Mouse (Mus musculus) MEL (cell line): ENCODE data around the gene Ptpa. TPM values are rescaled to one million over a fixed set of nuclear protein-coding genes. Genes with fewer than 3 reads are reported as not detected.

Experiments
- DNase-seq: peaks from one replicate; pipeline ENCODE4 v3.0.0; 2011; ENCODE audit warnings: low read depth, low spot score
- H3K27ac ChIP-seq: 2 replicates; pipeline ENCODE4 v1.5.1; 2012; ENCODE audit warnings: low read depth, mild to moderate bottlenecking, control low read depth, low read length, moderate library complexity; ENCODE audit not compliant: control insufficient read depth
- H3K27me3 ChIP-seq, 2 experiments: fragments of 150-350 bp in 1 of 2; sonication (generic) in 1 of 2; 2 replicates each; pipeline ENCODE4 v1.6.1; 2012; ENCODE audit warnings: low read length in 2 of 2, mild to moderate bottlenecking in 2 of 2, improper control_type of control experiment in 1 of 2, moderate library complexity in 1 of 2; ENCODE audit not compliant: insufficient read depth in 2 of 2, control insufficient read depth in 1 of 2
- H3K36me3 ChIP-seq, 2 experiments: 2 replicates each; pipeline ENCODE4 v1.6.1; 2012 to 2014; ENCODE audit warnings: low read length in 2 of 2, improper control_type of control experiment in 1 of 2, inconsistent platforms in 1 of 2, mild to moderate bottlenecking in 1 of 2; ENCODE audit not compliant: insufficient read depth in 2 of 2, control insufficient read depth in 1 of 2
- H3K4me1 ChIP-seq, 2 experiments: fragments of 150-350 bp in 1 of 2; sonication (generic) in 1 of 2; 2 replicates each; pipeline ENCODE4 v1.6.1; 2012; ENCODE audit warnings: low read length in 2 of 2, improper control_type of control experiment in 1 of 2, mild to moderate bottlenecking in 1 of 2; ENCODE audit not compliant: insufficient read depth in 2 of 2, control insufficient read depth in 1 of 2
- H3K4me3 ChIP-seq, 2 experiments: fragments of 150-350 bp in 1 of 2; sonication (generic) in 1 of 2; 2 replicates each; pipeline ENCODE4 v1.5.1; 2012; ENCODE audit warnings: low read depth in 2 of 2, low read length in 2 of 2, mild to moderate bottlenecking in 2 of 2, moderate library complexity in 2 of 2, control low read depth in 1 of 2, improper control_type of control experiment in 1 of 2; ENCODE audit not compliant: control insufficient read depth in 1 of 2, insufficient read depth in 1 of 2
- H3K79me2 ChIP-seq: 2 replicates; pipeline ENCODE4 v1.6.1; 2012; ENCODE audit warnings: mild to moderate bottlenecking, low read length, moderate library complexity; ENCODE audit not compliant: control insufficient read depth, poor library complexity, insufficient read depth
- H3K9ac ChIP-seq: 2 replicates; pipeline ENCODE4 v1.6.1; 2012; ENCODE audit warnings: low read depth, mild to moderate bottlenecking, control low read depth, low read length, moderate library complexity; ENCODE audit not compliant: control insufficient read depth, poor library complexity, severe bottlenecking
- H3K9me3 ChIP-seq: fragments of 150-350 bp; sonication (generic); replicated peaks from 2 replicates; pipeline ENCODE4 v1.6.1; 2012; ENCODE audit warnings: mild to moderate bottlenecking, low read length, improper control_type of control experiment, moderate library complexity; ENCODE audit not compliant: insufficient read depth
- BHLHE40 ChIP-seq: IDR thresholded peaks from 2 replicates; pipeline ENCODE4 v1.6.1; 2012; ENCODE audit warnings: low read depth, mild to moderate bottlenecking, inconsistent platforms, low read length, improper control_type of control experiment, borderline replicate concordance
- CTCF ChIP-seq, 3 experiments: IDR thresholded peaks in 2 of 3; conservative IDR thresholded peaks in 1 of 3; 2 replicates each; pipeline ENCODE4 v1.5.1; 2011 to 2012; ENCODE audit warnings: low read length in 3 of 3, low read depth in 2 of 3, mild to moderate bottlenecking in 2 of 3, improper control_type of control experiment in 1 of 3, inconsistent platforms in 1 of 3, mixed read lengths in 1 of 3, moderate library complexity in 1 of 3; ENCODE audit not compliant: control insufficient read depth in 1 of 3, insufficient read depth in 1 of 3, poor library complexity in 1 of 3, severe bottlenecking in 1 of 3
- EP300 ChIP-seq, 2 experiments: IDR thresholded peaks; 2 replicates each; pipeline ENCODE4 v1.6.1; 2011; ENCODE audit warnings: improper control_type of control experiment in 2 of 2, low read length in 2 of 2, low read depth in 1 of 2, mild to moderate bottlenecking in 1 of 2
- GABPA ChIP-seq: IDR thresholded peaks from 2 replicates; pipeline ENCODE4 v1.6.1; 2012; ENCODE audit warnings: low read depth, mild to moderate bottlenecking, inconsistent platforms, low read length, improper control_type of control experiment, moderate library complexity
- GATA1 ChIP-seq: IDR thresholded peaks from 2 replicates; pipeline ENCODE4 v1.6.1; 2011; ENCODE audit warnings: low read depth, low read length, improper control_type of control experiment
- HCFC1 ChIP-seq: IDR thresholded peaks from 2 replicates; pipeline ENCODE4 v1.6.1; 2012; ENCODE audit warnings: low read depth, mild to moderate bottlenecking, inconsistent platforms, low read length, improper control_type of control experiment, moderate library complexity
- JUND ChIP-seq: IDR thresholded peaks from 2 replicates; pipeline ENCODE4 v1.6.1; 2011; ENCODE audit warnings: low read depth, mild to moderate bottlenecking, improper control_type of control experiment, low read length
- MAX ChIP-seq: IDR thresholded peaks from 2 replicates; pipeline ENCODE4 v1.6.1; 2011; ENCODE audit warnings: low read length, improper control_type of control experiment
- MYB ChIP-seq: IDR thresholded peaks from 2 replicates; pipeline ENCODE4 v1.6.1; 2011; ENCODE audit warnings: mild to moderate bottlenecking, low read depth, low read length, improper control_type of control experiment
- MYC ChIP-seq: IDR thresholded peaks from 2 replicates; pipeline ENCODE4 v1.6.1; 2011; ENCODE audit warnings: low read depth, mild to moderate bottlenecking, low read length, improper control_type of control experiment, moderate library complexity
- NELFE ChIP-seq: IDR thresholded peaks from 2 replicates; pipeline ENCODE4 v1.6.1; 2011; ENCODE audit warnings: low read depth, low read length, improper control_type of control experiment
- POLR2AphosphoS5 ChIP-seq: IDR thresholded peaks from 2 replicates; pipeline ENCODE4 v1.6.1; 2012; ENCODE audit warnings: low read depth, borderline replicate concordance, mild to moderate bottlenecking, inconsistent platforms, low read length, moderate library complexity, mixed read lengths
- RAD21 ChIP-seq: IDR thresholded peaks from 2 replicates; pipeline ENCODE4 v1.6.1; 2011; ENCODE audit warnings: mild to moderate bottlenecking, low read depth, low read length, improper control_type of control experiment
- RCOR1 ChIP-seq: IDR thresholded peaks from 2 replicates; pipeline ENCODE4 v1.6.1; 2012; ENCODE audit warnings: low read depth, mild to moderate bottlenecking, inconsistent platforms, low read length, improper control_type of control experiment
- SIN3A ChIP-seq: IDR thresholded peaks from 2 replicates; pipeline ENCODE4 v1.6.1; 2012; ENCODE audit warnings: low read length, improper control_type of control experiment, inconsistent platforms
- SMC3 ChIP-seq: IDR thresholded peaks from 2 replicates; pipeline ENCODE4 v1.6.1; 2011; ENCODE audit warnings: low read depth, low read length, improper control_type of control experiment
- TAL1 ChIP-seq: IDR thresholded peaks from 2 replicates; pipeline ENCODE4 v1.6.1; 2012; ENCODE audit warnings: mild to moderate bottlenecking, inconsistent platforms, low read length, moderate library complexity, mixed read lengths
- TBP ChIP-seq: IDR thresholded peaks from 2 replicates; pipeline ENCODE4 v1.8.0; 2011; ENCODE audit warnings: low read depth, low read length, improper control_type of control experiment
- TCF12 ChIP-seq: IDR thresholded peaks from 2 replicates; pipeline ENCODE4 v1.6.1; 2014; ENCODE audit warnings: low read depth, mild to moderate bottlenecking, inconsistent platforms, low read length, improper control_type of control experiment, moderate library complexity
- USF2 ChIP-seq, 2 experiments: IDR thresholded peaks; 2 replicates each; pipeline ENCODE4 v1.6.1; 2011 to 2012; ENCODE audit warnings: improper control_type of control experiment in 2 of 2, low read length in 2 of 2, borderline replicate concordance in 1 of 2, inconsistent platforms in 1 of 2, low read depth in 1 of 2, mild to moderate bottlenecking in 1 of 2; ENCODE audit not compliant: insufficient read depth in 1 of 2
- ZC3H11A ChIP-seq: IDR thresholded peaks from 2 replicates; pipeline ENCODE4 v1.6.1; 2012; ENCODE audit warnings: low read depth, mild to moderate bottlenecking, inconsistent platforms, low read length, improper control_type of control experiment
- ZKSCAN1 ChIP-seq: IDR thresholded peaks from 2 replicates; pipeline ENCODE4 v1.6.1; 2012; ENCODE audit warnings: low read depth, mild to moderate bottlenecking, inconsistent platforms, low read length, improper control_type of control experiment, moderate library complexity
- ZMIZ1 ChIP-seq: IDR thresholded peaks from 2 replicates; pipeline ENCODE4 v1.6.1; 2012; ENCODE audit warnings: low read depth, mild to moderate bottlenecking, inconsistent platforms, low read length, improper control_type of control experiment, moderate library complexity
- ZNF384 ChIP-seq: IDR thresholded peaks from 2 replicates; pipeline ENCODE4 v1.6.1; 2012; ENCODE audit warnings: low read depth, mild to moderate bottlenecking, inconsistent platforms, low read length, improper control_type of control experiment
- polyA plus RNA-seq, 2 experiments: library from polyadenylated mRNA; stranded (reverse) in 1 of 2; unstranded in 1 of 2; fragments of >175 nt in 1 of 2; fragments of >200 nt in 1 of 2; gene quantifications; 2 replicates each; pipeline versions ENCODE4 v1.2.1 to v1.2.4; 2012; ENCODE audit warnings: low replicate concordance in 2 of 2, low read depth in 1 of 2; ENCODE audit not compliant: insufficient read length in 2 of 2, insufficient read depth in 1 of 2, missing spikeins in 1 of 2
- total RNA-seq: library from RNA; depleted of rRNA; stranded (reverse); fragments of 300-350 nt; gene quantifications from 2 replicates; pipeline ENCODE4 v1.2.3, GENCODE M21; 2012

The Ptpa gene
- total and polyA plus RNA-seq, 3 experiments, result 159 to 382 TPM; not detected in 1

- H3K27me3 ChIP-seq, result no peaks in the 10 kb centered on the region
Observed at GRCm38 (mm10) chr2:30429156-30429555, 13.3 kb downstream of the Ptpa start.

GRCm38 (mm10) chr2:30435326-30436155 is 19.7 kb downstream of the Ptpa start:
- Histone ChIP-seq H3K79me2 (no peaks in the 10 kb centered on the region), H3K27ac (no peak overlapping the region), H3K4me1 (no peaks in the 10 kb centered on the region), H3K9ac (no peak overlapping the region), H3K4me3 (no peak overlapping the region), H3K27me3 (no peaks in the 10 kb centered on the region), H3K36me3 (peaks cover 0 to 18% of the 10 kb centered on the region in 2 experiments; a peak in 2 of 4 replicates), H3K9me3 (no peaks in the 10 kb centered on the region)
- TF ChIP-seq MYB, result no peak
- TF ChIP-seq BHLHE40, result no peak
- peak; percentile 84 to 97 (median 88) for TF ChIP-seq CTCF (IDR thresholded peaks at IDR 0.05 in 2 of 3, conservative IDR thresholded peaks at IDR 0.05 in 1 of 3; ENCODE audit: control insufficient read depth in 1 of 3, insufficient read depth in 1 of 3, low read depth in 2 of 3, low read length in 3 of 3, poor library complexity in 1 of 3, severe bottlenecking in 1 of 3)
- TF ChIP-seq ZMIZ1, result no peak
- no peak for TF ChIP-seq GATA1
- no peak for TF ChIP-seq USF2 (IDR thresholded peaks at IDR 0.05; ENCODE audit: borderline replicate concordance in 1 of 2, insufficient read depth in 1 of 2, low read depth in 1 of 2, low read length in 2 of 2)
- no peak for TF ChIP-seq ZNF384
- peak; percentile 66 for TF ChIP-seq SMC3
- no peak for TF ChIP-seq POLR2AphosphoS5
- no peak for TF ChIP-seq TAL1
- TF ChIP-seq RAD21, result peak; percentile 74
- TF ChIP-seq TCF12, result no peak
- no peak for TF ChIP-seq EP300 (IDR thresholded peaks at IDR 0.05; ENCODE audit: low read depth in 1 of 2, low read length in 2 of 2)
- no peak for TF ChIP-seq MYC
- TF ChIP-seq ZC3H11A, result peak; percentile 34; the same call in 1 of the 2 replicates
- peak; percentile 79 for DNase-seq

More at GRCm38 (mm10) chr2:30429156-30429555, 13.3 kb downstream of the Ptpa start:
- Histone ChIP-seq H3K36me3 (peaks cover 0 to 28% of the 10 kb centered on the region in 2 experiments; a peak in 2 of 4 replicates), H3K27ac (no peak overlapping the region), H3K4me1 (no peaks in the 10 kb centered on the region), H3K9ac (no peak overlapping the region), H3K4me3 (no peak overlapping the region), H3K79me2 (no peaks in the 10 kb centered on the region), H3K9me3 (no peaks in the 10 kb centered on the region)
- TF ChIP-seq HCFC1 (no peak), JUND (no peak), NELFE (no peak), GABPA (no peak), TBP (no peak), GATA1 (no peak), SIN3A (no peak), RCOR1 (no peak), TAL1 (no peak), RAD21 (no peak), TCF12 (no peak), ZKSCAN1 (no peak), SMC3 (no peak), USF2 (IDR thresholded peaks at IDR 0.05; ENCODE audit: borderline replicate concordance in 1 of 2, insufficient read depth in 1 of 2, low read depth in 1 of 2, low read length in 2 of 2) (no peak), POLR2AphosphoS5 (no peak), MYB (no peak), MYC (no peak), MAX (no peak)
- DNase-seq, result peak; percentile 21
